Mouse (Mus musculus): ENCODE data around the gene Hoxa13.

Gene Hoxa13

DNA sequence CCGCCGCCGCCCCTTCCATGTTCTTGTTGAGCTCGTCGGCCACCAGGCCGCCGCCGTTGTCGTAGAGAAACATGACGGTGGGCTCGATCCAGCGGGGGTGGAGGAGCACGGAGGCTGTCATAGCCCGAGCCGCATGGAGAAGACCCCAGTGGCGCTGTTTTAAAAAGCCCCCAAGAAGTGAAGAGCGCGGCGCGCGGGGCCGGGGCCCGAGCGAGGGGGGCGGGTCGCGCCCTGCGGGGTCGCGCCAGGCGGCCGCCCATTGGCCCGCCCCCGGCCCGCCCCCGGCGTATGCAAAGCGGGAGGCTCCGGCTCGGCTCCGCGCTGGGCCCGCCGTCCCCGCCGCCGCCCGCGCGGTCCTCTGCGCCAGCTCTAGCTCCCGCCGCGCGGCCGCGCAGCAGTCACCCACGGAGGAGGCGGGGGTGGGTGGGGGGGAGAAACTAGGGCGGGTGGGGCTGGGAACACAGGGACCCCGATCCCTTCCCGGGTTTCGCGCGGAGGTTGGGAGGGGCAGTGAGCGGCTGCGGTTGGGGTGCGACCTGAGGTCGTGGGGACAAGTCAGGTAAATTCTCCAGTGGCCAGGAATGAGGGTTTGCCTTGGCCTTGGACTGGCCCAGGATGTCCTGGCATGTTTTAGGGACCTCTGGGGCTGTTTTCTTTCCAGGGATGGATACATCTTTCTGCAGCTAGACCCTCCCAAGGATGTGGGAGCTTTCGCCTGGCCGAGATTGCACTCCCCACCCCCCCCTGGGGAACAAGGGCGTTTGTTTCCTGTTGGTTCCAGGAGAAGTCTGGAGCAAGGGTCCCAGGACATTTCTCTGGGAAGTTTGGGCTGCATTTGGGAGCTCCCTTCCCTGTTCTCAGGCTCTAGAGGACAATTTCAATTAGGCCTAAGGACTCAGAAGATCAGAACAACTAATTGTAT lies at the start of gene Hoxa13:
Gene Hoxa13, minus strand, starts transcription at position 227 of the 922 bp plus-strand sequence.
- peak; percentile 55 to 68 for DNase-seq

DNA sequence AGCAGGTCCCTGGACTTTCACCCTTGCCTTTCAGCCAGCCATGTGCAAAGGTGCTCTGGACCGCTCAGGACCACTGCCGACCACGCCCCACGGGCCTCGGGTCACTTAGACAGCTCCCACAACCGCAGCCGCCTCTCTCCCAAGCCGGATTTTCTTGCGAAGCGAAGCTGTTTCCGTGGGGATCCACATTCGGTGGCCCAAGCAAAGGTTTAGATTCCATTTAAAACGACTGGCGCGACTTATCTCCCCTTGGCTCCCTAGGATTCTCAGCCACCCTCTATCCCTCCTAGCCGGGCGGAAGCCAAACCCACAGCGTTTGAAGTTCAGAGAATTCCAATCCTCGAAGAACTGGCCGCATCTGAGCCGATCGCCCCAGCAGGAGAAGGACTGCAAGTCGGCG lies 49.7 kb upstream of the Hoxa13 start:
- peak in 1 of 2 experiments; percentile 52 for DNase-seq

DNA sequence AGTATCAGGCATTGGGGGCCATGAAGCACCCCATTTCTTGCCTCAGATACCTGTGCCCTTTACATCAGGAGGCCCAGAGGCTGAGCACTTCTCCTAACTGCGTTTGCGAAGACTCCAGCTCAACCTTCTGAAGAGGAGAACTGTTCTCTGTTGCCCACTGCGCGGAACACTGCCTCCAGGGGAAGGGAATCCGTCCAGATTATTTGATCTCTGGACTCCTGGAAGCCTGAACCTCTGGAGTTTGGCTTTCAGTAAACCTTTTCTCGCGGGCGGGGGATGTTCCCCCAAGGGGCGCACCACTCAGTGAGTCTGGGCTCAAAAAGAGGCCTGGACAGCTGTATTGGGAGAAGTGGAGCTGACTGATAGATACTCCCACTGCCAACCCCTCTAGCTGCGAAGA lies 49.1 kb upstream of the Hoxa13 start:
- no peak for DNase-seq

DNA sequence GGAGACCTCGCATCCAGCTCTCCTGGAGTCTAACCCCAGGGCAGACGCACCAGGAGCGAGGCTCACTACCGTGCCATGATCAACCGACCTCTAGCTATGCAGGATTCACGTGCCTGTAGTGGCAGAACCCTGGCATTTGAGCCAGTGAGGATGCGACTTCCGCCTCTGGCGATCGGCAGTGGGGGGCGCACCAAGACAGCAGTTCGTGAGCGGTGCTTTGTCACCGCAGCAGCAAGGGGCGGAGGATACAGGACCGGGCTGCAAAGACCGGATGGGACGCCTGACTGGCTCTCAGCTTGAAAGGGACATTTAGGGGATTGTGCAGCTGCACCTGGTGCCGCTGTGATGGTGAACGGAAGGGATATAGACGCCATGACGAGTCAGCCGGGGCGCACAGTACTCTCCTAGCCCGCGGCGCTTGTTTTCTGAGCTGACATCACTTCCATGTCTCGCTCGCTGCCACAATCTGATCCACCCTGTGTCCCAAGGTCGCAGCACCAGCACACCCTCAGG lies 45.3 kb upstream of the Hoxa13 start:
- peak; percentile 79 to 86 for DNase-seq

DNA sequence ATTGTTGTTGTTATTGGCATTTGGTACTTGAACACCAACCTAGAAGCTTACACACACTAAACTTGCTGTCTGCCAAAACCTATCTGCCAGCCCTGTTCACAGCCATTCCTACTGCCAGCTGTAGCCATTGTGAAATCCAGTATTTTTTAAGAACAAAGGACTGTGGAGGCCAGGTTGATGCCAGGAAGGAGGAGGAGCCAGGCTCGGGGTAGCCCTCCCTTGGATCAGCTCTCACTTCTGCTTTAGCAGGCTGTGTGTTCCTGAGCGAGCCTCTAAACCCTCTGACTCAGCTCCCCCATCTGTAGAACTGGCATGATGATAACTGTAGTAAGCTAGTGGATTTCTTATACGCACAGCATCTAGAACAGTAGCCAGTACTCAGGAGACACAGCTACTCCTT lies 42.7 kb upstream of the Hoxa13 start:
- DNase-seq: no peak

DNA sequence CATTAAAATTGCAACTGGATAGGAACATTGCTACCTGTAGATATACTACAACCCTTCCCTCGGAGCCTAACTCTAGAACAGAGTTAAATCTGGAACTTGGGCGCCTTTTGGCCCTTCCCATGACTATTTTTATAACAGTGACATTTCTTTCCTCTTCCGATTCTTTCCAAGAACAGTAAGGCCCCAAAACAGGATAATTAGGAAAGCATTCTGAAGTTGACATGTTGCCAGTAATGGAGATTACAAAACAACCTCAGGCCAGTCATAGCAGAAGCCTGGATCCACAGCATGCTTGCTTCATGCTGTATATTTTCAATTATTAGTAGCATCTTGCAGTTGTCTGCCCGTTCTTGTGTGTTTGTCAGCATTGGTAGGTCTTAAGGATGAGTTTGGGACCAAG lies 40.1 kb upstream of the Hoxa13 start:
- DNase-seq: no peak

DNA sequence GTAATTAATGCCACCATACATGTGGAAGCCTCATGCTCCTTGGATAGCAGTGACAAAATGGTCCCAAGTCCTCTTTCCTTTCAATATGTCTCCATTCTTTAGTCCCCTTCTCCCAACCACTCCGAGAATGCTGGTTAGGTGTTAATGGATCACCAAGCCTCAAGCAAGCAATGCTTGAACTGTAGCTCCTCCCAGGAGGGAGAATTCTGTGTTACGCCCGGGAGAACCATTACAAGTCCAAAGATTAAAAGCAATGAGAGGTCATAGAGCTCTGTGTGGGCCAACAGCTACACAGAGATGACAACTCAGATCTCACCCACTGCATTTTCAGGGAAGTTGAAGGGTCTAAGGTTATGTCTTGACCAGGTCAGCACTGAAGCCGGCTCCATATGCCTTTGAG lies 37.8 kb upstream of the Hoxa13 start:
- DNase-seq: no peak

DNA sequence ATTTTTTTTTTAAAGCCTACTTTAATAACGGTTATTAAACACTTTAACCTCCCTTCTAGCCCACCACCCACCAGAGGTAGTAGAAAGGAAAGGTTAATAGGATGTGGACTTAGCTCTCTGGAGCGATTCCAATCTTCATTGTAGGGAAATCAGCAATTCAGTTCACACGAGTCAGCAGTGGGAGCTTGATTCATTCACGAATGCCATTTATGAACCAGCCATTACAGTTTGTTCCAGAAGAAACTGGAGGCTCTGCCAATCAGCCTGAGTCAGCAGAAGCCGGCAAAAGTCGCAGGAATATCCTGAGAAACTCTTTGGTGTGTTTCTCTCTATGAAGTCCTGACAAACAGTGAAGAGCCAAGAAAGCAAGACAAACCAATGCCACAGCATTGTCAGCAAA lies 33.9 kb upstream of the Hoxa13 start:
- no peak for DNase-seq

DNA sequence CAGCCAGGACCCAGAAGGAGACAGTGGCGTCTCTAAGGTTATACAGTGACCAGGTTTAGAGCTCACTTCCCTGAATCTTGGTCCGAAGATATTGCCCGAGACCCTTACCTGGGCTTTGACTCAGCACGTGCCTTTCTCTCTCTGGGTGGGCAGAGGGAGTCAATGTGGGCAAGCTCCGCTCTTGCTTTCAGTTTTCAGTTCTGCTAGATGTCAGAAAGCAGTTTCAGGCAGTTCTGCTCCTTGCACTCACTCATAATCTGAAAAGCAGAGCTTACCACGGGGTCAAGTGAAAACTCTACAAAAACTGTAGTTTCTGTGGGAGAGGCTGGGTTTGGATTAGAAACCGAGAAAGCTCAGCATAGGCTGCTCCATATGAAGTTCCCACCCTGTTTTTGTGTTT lies 31.6 kb upstream of the Hoxa13 start:
- no peak for DNase-seq

DNA sequence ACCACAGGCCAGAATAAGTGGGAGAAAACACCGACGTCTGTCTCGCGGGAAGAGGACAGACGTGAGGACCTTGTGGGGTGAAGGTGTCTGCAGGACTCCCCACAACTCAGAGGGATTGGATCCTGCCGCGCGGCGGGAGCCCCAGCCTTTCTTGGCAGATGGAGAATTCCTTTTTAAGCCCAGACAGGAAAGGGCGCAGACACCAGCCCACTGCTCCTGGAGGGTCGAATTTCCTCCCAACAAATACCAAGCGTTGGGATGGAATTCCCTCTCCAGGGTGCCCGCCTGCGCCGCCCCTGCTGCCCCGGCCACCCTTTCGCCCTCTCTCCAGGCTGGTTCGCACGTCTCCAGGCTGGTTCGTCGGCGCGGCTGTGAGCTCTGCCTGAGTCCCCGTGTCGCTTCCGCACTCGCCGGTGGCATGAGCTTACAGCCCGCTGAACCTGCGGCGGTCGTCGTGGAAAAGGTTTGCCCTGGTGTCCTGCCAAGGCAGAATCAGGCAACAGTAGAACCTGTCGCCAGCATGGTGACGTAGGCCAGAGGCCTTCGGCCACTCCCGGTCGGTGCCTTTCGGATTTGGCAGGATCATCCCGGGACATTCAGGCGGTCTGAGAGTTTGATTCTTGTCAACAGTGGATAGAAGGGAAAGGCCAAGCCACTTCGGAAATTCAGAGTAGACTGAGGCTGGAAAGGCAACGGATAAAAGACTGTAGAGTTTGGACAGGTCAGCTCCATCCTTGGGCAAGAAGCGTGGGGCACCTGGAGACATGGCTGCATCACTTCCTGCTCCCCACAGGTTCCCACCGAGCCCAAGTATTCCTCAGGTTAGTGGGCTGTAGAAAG lies 30.6 kb upstream of the Hoxa13 start:
- peak; percentile 50 to 63 for DNase-seq

DNA sequence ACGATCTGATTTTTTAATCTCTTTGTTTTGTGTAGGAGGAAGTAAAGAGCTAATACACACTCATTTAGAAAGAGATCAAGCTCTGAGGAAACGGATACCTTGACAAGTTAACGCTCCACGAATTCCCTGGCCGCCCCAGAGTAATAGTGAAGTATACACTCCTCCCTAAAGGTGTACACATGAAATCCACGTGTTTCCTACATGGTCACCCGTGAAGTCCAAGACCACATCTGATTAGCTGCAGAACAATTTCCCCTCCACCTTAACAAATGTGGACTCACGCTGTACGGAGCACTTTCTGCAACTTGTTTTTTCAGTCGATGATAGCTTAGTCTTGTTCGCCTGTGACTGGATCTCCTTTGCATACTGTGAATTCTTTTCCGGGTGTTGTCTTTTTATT lies 29.5 kb upstream of the Hoxa13 start:
- DNase-seq: no peak

DNA sequence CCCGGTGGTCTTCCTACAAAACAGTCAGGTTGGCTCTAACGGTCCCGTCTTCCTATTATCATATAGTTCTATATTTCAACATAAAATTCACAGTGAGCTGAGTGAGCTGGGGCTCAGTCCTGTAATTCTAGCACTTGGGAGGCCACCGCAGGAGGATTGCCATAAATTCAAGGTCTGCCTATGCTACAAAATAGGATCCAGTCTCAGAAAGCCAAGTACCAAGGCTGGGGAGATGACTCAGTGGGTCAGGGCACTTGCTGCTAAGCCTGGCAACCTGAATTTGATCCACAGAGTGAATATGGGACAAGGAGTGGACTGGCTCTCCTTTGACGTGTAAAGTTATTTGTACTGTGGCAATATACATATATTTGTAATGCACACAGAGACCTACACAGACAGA lies 23.2 kb upstream of the Hoxa13 start:
- DNase-seq: no peak

DNA sequence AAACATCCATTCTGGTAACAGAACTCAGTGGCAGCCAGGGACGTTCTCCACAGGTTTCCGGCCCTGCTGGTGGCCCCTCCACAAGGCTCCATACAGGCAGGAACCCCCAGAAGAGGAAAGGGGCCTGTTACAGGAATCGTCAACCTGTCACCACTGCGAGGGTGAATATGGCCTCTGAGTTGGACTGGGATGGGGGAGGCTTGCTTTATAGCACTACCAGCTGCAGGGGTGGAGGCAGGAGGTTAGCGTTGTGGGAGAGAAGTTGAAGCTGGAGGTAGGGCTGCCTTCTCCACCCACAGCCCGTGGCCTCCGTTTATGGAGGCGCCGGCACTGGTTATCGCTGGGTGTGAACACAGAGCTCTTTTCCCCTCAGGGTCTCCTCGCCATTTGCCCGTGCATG lies 20.4 kb upstream of the Hoxa13 start:
- DNase-seq: peak in 1 of 2 experiments; percentile 9

DNA sequence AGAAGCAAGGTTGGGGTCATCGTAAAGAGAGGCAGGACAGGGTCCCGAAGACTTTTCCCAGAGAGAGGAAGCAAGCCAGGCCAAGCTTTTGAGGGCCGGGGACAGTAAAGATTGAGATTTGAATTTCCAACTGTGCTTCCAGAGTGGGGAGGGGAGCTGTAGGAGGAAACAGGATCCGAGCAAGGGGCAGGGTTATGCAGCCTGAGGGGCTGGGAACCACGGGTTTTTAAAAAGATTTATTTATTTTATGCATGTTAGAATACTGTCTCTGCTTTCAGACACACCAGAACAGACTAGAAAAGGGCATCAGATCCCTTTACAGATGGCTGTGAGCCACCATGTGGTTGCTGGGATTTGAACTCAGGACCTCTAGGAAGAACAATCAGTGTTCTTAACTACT lies 16.2 kb upstream of the Hoxa13 start:
- DNase-seq: no peak

DNA sequence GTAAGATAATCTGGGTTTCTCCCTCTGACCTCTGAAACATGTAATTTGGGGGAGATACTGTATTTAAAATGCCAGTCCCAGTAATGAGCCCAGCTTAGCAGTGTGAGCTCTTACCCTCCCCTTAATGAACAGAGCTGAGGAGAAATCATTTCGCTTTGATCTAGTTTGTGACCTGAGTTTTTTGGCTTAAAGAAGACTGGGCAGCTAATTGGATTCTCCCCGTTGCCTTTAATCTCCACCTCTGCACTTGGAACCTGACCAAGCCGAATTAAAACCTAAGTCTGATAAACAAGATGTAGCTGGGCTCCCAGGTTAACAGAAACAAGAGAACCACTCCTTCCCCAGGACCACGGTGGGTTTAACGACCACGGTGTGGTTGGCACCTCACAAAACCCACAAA lies 15.7 kb upstream of the Hoxa13 start:
- no peak for DNase-seq

DNA sequence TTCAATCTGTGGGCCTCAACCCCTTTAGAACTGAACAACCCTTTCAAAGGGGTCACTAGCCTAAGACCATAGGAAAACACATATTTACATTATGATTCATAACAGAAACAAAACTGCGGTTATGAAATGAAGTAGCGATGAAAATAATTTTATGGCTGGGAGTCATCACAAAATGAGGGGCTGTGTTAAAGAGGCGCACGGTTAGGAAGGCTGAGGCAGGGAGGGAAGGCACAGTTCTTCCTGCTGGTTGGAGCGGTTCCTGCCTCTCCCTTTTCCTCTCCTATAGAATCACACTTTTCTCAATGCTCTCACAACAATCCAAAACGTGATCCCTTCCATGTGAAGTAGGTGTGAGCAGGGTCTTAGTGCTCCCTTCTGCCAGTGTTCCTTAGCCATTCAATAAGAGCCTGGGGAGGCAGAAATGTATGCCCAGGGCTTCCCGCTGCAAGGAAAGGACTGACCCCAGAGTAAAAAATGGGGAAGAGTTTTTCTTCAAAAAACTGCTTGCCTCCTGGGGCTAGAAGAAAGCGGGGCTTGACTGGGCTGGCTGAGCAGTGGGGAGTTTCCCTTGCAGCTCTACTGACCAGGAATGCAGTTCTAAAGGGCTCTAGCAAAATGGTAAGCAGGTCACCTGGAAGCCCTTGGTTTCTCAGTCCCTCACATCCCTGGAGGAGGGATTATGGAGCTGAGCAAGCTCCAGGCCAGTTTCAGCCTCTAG lies 15.0 kb upstream of the Hoxa13 start:
- no peak for DNase-seq

DNA sequence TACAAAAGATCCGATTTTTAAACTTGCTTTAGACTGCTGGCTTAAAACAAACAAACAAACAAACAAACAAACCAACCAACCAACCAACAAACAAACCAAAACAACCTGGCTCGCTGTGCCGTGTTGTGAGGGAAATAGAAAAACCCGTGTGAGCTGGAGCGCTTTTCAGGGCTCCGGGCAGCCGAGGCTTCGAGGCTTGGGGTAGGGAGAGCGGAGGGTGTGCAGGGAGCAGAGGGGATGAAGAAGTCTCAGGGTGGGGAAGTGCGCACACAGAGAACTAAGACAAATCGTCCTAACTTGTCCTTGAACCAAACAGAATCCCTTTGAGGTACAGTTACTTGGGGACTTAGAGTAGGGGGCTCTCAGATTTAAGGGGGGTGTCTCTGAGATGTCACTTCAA lies 13.9 kb upstream of the Hoxa13 start:
- no peak for DNase-seq

DNA sequence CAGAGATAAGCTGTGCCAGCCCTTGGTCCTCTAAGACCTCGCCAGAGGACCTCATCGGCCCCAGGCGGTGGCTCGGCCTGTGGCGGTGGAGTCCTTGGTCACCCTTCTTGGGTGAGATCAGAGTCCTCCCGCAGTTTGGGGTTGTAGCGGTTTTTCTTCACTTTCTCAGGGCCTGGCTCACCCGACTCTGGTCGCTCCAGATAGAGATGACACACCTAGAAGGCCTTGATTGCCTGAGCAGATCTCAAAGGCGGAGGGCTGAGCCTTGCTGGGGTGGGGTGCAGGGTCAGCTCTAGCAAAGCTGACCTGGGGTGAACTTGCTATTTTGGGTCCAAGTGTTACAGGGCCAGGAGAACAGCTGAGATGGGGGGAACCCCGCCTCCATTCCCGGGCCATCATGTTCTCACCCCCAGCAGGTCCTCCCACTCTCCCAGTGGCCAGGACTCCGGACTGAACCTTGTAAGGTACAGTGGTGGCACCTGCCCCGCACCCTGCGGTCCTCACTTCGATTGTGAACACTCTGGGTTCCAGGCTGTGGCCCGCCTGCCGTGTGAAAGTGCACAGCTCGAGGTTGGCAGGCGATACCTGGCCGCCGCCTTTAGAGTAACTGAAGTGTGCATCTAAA lies 13.1 kb upstream of the Hoxa13 start:
- DNase-seq: no peak

DNA sequence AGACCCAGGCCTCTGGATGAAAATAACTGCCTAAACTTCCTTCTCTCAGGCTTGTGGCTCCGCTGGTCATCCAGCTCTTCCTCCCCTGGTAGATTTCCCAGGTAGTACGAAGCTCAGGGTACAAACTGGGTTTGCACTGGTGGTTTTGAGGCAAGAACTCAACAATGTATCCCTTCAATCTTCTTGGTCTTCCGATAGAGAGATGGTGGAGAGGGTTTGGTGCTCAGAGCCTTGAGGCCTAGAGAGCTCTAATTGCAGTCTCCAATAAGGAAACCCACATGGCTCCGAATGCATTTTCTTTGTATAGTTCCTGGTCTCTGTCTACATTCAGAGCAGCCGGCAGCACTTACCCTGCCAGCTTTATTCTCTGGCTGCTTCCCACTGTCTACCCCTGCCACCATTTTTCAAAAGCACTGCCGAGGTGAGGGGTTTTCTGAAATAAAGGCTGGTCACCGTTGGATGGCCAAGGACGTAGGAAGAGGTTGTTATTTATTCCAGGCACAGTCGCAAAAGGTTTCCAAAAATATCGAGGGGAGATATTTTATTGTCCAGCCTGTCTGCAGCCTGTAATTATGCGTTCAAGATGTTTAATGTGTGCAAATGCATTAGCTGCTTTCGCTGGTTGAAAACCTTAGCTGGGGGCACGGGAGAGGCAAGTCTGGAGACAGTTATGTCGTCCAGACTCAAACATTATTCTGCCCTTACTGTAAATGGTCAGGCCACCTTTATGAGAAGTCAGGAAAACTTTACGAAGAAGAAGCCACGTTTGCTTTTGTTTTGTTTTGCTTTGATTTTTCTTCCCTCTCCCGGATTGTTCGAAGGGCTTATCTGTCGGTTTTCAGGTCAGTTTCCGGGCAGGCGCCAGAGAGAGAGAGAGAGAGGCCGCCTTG lies 12.3 kb upstream of the Hoxa13 start:
- no peak for DNase-seq

DNA sequence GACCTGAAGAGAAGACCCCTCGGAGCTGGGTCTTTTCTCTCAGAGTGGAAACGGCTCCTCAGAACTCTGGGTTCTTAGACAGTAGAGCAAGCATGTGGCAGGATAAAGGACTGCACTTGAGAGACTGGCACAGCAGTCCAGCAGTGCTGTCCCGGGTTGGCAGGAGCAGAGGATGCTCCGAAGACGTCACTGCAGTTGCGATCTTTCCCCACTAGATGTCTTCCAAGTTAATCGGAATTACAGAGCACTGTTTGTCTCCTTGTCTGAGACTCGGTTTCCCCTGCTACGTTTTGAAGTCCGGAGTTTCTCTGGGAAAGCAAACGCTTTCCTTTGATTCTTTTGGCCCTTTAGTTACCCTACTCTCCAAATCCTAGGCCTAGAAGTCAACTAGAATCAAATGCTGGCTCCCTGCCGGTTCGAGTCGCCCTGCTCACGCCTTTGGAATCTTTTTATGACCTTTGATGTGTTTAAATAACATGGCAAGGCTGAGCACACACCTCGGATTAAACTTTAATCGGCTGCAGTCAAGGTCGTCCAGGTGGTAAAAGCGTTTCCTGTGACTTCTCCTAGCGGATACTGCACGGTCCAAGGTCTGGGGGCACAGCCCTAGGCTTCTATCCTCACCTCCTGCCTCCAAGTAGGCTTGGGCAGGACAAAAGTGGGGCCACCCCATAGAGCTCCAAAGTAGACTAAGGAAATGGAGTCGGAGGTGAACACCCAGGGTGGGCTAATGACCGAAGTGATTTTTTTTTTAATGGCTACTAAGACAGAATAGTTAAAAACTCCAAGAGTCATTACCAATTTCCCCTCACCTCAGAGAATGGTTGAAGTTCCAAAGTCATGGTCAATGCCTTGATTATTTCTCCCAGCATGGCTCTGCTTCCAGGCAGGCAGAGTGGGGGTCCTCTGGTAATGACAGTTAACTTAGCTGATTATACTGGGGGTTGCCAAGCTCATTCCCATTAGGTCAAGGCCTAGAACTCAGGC lies 10.1 kb upstream of the Hoxa13 start:
- DNase-seq: peak; percentile 75 to 80
